Mouse (Mus musculus) heart, adult 2 months (tissue): Measurements from ENCODE around the gene Mov10l1. TPM values are rescaled to one million over a fixed set of nuclear protein-coding genes. Genes with fewer than 3 reads are reported as not detected.

Source experiments
- DNase-seq, 2 experiments: peaks; one replicate each; pipeline ENCODE4 v3.0.0; 2021
- H3K27ac ChIP-seq: fragments of 200-600 bp; 2 replicates; pipeline ENCODE4 v1.8.1; 2022
- H3K27me3 ChIP-seq: fragments of 200-500 bp; 2 replicates; pipeline ENCODE4 v1.6.1; 2012; ENCODE audit warnings: mild to moderate bottlenecking, low read length, inconsistent platforms, mixed read lengths; ENCODE audit not compliant: control insufficient read depth, insufficient read depth
- H3K36me3 ChIP-seq: fragments of 200-500 bp; 2 replicates; pipeline ENCODE4 v1.6.1; 2012; ENCODE audit warnings: low read length, inconsistent platforms; ENCODE audit not compliant: control insufficient read depth, insufficient read depth
- H3K4me1 ChIP-seq: fragments of 200-500 bp; 2 replicates; pipeline ENCODE4 v1.6.1; 2011; ENCODE audit warnings: low read length; ENCODE audit not compliant: control insufficient read depth, insufficient read depth
- H3K4me3 ChIP-seq: fragments of 200-600 bp; 2 replicates; pipeline ENCODE4 v1.8.1; 2022
- H3K79me2 ChIP-seq: fragments of 200-500 bp; replicated peaks from 2 replicates; pipeline ENCODE4 v1.6.1; 2012; ENCODE audit warnings: mild to moderate bottlenecking, inconsistent platforms, low read length, moderate library complexity, mixed read lengths; ENCODE audit not compliant: control insufficient read depth, insufficient read depth
- H3K9ac ChIP-seq: fragments of 200-500 bp; 2 replicates; pipeline ENCODE4 v1.6.1; 2012; ENCODE audit warnings: low read depth, mild to moderate bottlenecking, control low read depth, inconsistent platforms, low read length, mixed read lengths
- CTCF ChIP-seq: fragments of 200-600 bp; IDR thresholded peaks from 2 replicates; pipeline ENCODE4 v1.8.1; 2022; ENCODE audit warnings: antibody characterized with exemption, mild to moderate bottlenecking, moderate library complexity
- EP300 ChIP-seq: fragments of 200-500 bp; IDR thresholded peaks from 2 replicates; pipeline ENCODE4 v1.6.1; 2011; ENCODE audit warnings: low read depth, low read length, control low read depth; ENCODE audit not compliant: insufficient read depth
- POLR2A ChIP-seq: fragments of 200-500 bp; IDR thresholded peaks from 2 replicates; pipeline ENCODE4 v1.6.1; 2011; ENCODE audit warnings: mild to moderate bottlenecking, low read depth, low read length, control low read depth; ENCODE audit not compliant: insufficient read depth
- WGBS: fragments of 180-500 bp; shearing (Covaris S2); methylation state at CpG from one replicate; pipeline ENCODE4 v1.1.7; 2018; 5-methylcytosine and 5-hydroxymethylcytosine counted together
- intact Hi-C: fragments of 180-260 bp; cut with DNase I; formaldehyde crosslinking; loops from one replicate; pipeline ENCODE4 v1.15.1; 2025
- polyA plus RNA-seq: library from polyadenylated mRNA; depleted of rRNA; stranded (reverse); fragments of >200 nt; gene quantifications from 2 replicates; pipeline ENCODE4 v1.2.3, GENCODE M21; 2012
- total RNA-seq, 2 experiments: library from RNA; stranded (reverse); gene quantifications; 2 replicates each; pipeline ENCODE4 v1.2.3; 2021

The Mov10l1 gene
- total and polyA plus RNA-seq, 3 experiments: 51.7 to 107 (median 96.4) TPM

DNA sequence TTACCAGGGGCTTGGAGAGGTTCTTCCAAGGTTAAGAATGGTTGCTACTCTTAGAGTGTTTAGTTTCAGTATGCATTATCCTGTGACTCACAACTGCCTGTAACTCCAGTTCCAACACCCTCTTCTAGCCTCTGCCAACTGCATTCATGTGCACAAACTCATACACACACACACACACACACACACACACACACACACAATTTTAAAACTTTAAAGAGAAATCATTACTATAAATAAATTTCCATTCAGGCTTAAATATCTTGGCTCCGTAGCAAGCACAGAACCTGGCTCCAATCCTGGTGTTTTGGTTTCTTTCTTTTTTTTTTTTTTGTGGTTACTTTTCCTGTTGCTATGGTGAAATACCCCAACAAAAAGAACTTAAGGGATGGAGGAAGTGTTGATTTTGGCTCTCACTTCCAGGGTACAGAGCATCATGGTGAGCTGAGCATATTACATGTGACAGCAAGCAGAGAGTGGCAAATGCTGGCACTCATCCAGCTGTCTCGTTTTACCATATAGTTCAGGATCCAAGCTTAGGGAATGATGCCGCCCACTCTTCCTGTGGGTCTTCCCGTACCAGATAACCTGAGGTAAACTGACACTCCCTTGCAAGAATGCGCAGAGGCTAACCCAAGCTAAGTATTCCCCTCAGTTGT is 38.7 kb upstream of the Mov10l1 start:
- no peaks in the 10 kb centered on the region; the same call in 1 of the 2 replicates for H3K27me3 ChIP-seq
- no peak for DNase-seq
- no peaks in the 10 kb centered on the region for H3K79me2 ChIP-seq
- TF ChIP-seq EP300: no peak
- TF ChIP-seq CTCF: no peak
- TF ChIP-seq POLR2A: no peak
- peaks cover 2% of the 10 kb centered on the region; the same call in 1 of the 2 replicates for H3K4me1 ChIP-seq
- WGBS: 42% methylated on average over 5 of the region's 5 CpGs
- no peak overlapping the region for H3K9ac ChIP-seq
- no peak overlapping the region for H3K27ac ChIP-seq
- intact Hi-C loops: no loop called here
- no peaks in the 10 kb centered on the region for H3K36me3 ChIP-seq
- no peak overlapping the region for H3K4me3 ChIP-seq

DNA sequence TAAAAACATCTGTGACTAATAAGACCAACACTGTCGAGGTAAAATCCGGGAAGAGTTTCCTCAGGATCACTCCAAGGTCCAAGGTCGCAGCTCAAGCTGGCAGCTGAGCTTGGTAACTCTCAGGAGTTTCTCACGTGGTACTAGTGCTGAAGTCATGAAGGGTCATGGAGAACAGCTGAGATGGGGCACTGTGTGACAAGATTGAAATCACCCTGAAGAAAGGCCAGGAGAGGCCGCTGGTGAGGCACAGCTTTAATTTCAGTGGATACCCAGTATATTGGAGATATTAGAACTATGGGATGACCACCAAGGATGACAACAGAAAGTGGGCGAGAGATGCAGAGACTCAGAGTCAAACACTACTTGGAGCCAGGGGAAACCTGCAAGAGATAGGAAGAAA is 35.9 kb upstream of the Mov10l1 start:
- intact Hi-C loops: no loop called here
- Histone ChIP-seq H3K36me3 (no peaks in the 10 kb centered on the region), H3K79me2 (no peaks in the 10 kb centered on the region), H3K9ac (no peak overlapping the region), H3K27me3 (no peaks in the 10 kb centered on the region), H3K4me3 (no peak overlapping the region), H3K4me1 (peaks cover 2% of the 10 kb centered on the region; the same call in 1 of the 2 replicates), H3K27ac (no peak overlapping the region)
- TF ChIP-seq POLR2A (no peak), CTCF (peak; percentile 37), EP300 (no peak)
- WGBS: 48% methylated on average over 6 of the region's 6 CpGs
- DNase-seq: no peak

DNA sequence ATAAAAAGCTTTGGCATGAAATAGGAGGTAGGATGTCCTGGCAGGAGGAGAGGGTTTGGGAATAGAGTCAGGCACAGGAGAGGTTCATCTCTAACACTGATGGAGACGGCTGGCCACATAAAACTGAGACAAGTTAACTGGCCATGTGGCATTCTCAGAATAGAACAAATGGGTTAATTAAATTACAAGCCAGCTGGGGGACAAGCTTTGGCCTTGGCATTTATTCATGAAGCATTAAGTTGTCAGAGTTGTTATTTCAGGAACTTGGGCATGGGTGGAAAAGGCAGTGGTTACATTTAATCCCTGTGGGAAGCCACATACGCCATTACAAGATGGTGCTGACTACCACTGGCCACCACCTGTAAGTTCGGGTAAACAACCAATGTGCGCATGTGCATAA is 31.5 kb upstream of the Mov10l1 start:
- Histone ChIP-seq H3K79me2 (no peaks in the 10 kb centered on the region), H3K4me3 (no peak overlapping the region), H3K4me1 (no peaks in the 10 kb centered on the region), H3K36me3 (no peaks in the 10 kb centered on the region), H3K9ac (no peak overlapping the region), H3K27ac (no peak overlapping the region), H3K27me3 (peaks cover 4% of the 10 kb centered on the region; the same call in 1 of the 2 replicates)
- TF ChIP-seq CTCF: no peak
- no peak for TF ChIP-seq EP300
- no peak for TF ChIP-seq POLR2A
- WGBS: 86% methylated on average over 4 of the region's 4 CpGs
- no peak for DNase-seq
- intact Hi-C loops: no loop called here

DNA sequence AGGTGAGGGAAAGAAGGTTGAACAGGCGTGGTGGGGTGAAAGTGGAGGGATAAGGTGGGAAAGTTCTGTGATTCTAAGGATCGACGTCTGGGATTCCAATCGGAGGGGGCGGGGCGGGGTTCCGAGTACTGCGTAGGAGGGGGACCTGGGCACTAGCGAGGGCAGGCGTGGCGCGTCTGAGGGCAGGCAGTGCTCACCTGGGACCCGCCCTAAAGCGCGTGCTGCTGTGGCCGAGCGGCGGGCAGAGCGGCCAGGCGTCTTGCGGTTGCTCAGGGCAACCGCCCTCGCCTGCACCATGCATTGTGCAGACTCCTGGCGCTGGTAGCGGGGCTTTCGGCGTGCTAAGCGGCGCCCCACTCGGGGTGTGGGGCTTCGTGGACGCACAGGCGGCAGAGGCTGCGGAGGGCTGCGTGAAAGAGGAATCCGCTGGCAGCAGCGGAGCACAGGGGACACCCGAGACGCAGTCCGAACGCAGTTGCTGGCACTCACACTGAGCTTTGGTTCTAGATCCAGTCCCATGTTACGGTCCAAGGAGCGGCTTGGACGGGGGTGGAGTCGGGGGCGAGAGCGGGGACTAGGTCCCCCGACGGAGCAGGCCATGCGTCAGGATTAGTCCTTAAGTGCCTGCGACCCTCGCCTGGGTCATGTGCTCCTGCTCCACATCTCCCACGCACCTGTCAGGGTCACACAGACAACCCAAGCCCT is 28.2 kb upstream of the Mov10l1 start, which contains the start of gene Ttll8:
TSS of gene Ttll8 (minus strand) at position 51 of the 705 bp plus-strand sequence.
- WGBS: 6% methylated on average over 53 of the region's 53 CpGs
- Histone ChIP-seq H3K27me3 (peaks cover 4% of the 10 kb centered on the region; the same call in 1 of the 2 replicates), H3K9ac (no peak within 1 kb of the TSS), H3K79me2 (no peaks in the 10 kb centered on the region), H3K36me3 (no peaks in the 10 kb centered on the region), H3K27ac (no peak within 1 kb of the TSS), H3K4me3 (peak within 1 kb of the TSS; percentile 33), H3K4me1 (no peaks in the 10 kb centered on the region)
- intact Hi-C loops: no loop called here
- DNase-seq: no peak
- no peak for TF ChIP-seq CTCF
- TF ChIP-seq EP300: no peak
- TF ChIP-seq POLR2A: no peak

DNA sequence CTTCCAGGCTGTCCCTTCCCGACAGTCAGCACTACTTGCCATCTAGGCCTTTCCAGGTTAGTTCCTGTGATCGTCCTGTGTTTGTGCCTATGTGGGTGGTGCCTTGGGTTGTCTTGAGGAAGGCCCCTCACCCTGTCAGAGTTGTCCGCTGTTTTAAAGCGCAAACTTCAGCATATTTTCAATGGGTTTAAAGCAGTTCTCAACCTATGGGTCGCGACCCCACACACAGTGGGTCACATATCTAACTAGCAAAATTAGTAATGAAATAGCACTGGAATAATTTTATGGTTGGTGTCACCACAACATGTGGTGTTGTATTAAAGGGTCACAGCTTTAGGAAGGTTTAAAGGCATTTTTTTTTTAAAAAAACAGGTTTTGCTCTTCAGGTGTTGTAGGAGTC is 27.4 kb upstream of the Mov10l1 start:
- intact Hi-C loops: no loop called here
- Histone ChIP-seq H3K4me1 (no peaks in the 10 kb centered on the region), H3K27me3 (peaks cover 4% of the 10 kb centered on the region; the same call in 1 of the 2 replicates), H3K36me3 (no peaks in the 10 kb centered on the region), H3K9ac (no peak overlapping the region), H3K27ac (no peak overlapping the region), H3K4me3 (no peak overlapping the region), H3K79me2 (no peaks in the 10 kb centered on the region)
- WGBS: 90% methylated on average over 6 of the region's 6 CpGs
- DNase-seq: no peak
- TF ChIP-seq EP300 (no peak), POLR2A (no peak), CTCF (no peak)

DNA sequence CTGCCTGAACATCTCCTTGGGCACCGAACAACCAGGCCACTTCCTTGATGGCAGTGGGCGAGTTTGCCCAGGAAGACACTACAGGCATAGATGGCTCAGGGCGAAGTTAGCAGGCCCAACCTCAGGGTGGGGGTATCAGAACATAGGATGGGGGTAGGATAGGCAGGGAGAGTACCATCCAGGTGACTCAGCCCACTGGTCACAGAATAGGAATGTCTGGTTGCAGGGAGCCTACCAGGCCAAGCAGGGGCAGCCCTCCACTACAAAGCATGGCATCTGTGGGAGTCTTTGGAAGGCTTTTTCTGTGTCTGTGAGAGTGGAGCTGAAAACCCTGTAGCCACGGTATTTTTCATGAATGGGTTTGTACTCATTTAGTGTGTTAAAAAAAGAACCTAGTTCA is 25.2 kb upstream of the Mov10l1 start:
- H3K79me2 ChIP-seq: no peaks in the 10 kb centered on the region
- intact Hi-C loops: no loop called here
- H3K27me3 ChIP-seq: peaks cover 4% of the 10 kb centered on the region; the same call in 1 of the 2 replicates
- TF ChIP-seq POLR2A (no peak), EP300 (no peak), CTCF (no peak)
- no peak overlapping the region for H3K9ac ChIP-seq
- no peaks in the 10 kb centered on the region for H3K4me1 ChIP-seq
- 88% methylated on average over 4 of the region's 4 CpGs for WGBS
- no peak overlapping the region for H3K27ac ChIP-seq
- no peak for DNase-seq
- H3K4me3 ChIP-seq: no peak overlapping the region
- H3K36me3 ChIP-seq: no peaks in the 10 kb centered on the region
